Mouse (Mus musculus) layer of hippocampus, postnatal 25 days (tissue): ENCODE data around the gene Myo5c. TPM values are rescaled to one million over a fixed set of nuclear protein-coding genes. Genes with fewer than 3 reads are reported as not detected.

Experiments used
- DNase-seq, 2 experiments: peaks; one replicate each; pipeline ENCODE4 v3.0.0; 2022; ENCODE audit warnings: mixed read lengths in 2 of 2, low spot score in 1 of 2; ENCODE audit errors: extremely low spot score in 1 of 2
- total RNA-seq, 2 experiments: library from RNA; stranded (reverse); gene quantifications; 2 replicates each; pipeline ENCODE4 v1.2.3; 2021

Myo5c gene
- total RNA-seq, 2 experiments from 2014 or later, result 0.49 to 0.54 TPM

GRCm38 (mm10) chr9:75316771-75317170 lies 85.0 kb downstream of the Myo5c start:
- no peak for DNase-seq

- no peak for DNase-seq
Observed at GRCm38 (mm10) chr9:75318196-75318595, 86.4 kb downstream of the Myo5c start.

GRCm38 (mm10) chr9:75319365-75319764 lies 87.5 kb downstream of the Myo5c start:
- DNase-seq, result no peak

- DNase-seq, result no peak
Observed at GRCm38 (mm10) chr9:75322099-75322885, 90.5 kb downstream of the Myo5c start.

GRCm38 (mm10) chr9:75328047-75328446 lies 96.2 kb downstream of the Myo5c start:
- no peak for DNase-seq

GRCm38 (mm10) chr9:75330821-75331220 lies 99.0 kb downstream of the Myo5c start:
- DNase-seq, result no peak

- DNase-seq, result no peak
Observed at GRCm38 (mm10) chr9:75334440-75334839, 102.6 kb downstream of the Myo5c start.

GRCm38 (mm10) chr9:75338016-75338415 lies 106.2 kb downstream of the Myo5c start:
- no peak for DNase-seq

- no peak for DNase-seq
Observed at GRCm38 (mm10) chr9:75342433-75342832, 110.6 kb downstream of the Myo5c start.

GRCm38 (mm10) chr9:75347458-75347857 lies 115.6 kb downstream of the Myo5c start, which contains the start of gene Bcl2l10:
TSS of gene Bcl2l10 (plus strand) at chr9:75347758.
- DNase-seq, result no peak

- DNase-seq, result no peak
Observed at GRCm38 (mm10) chr9:75348066-75348465, 116.2 kb downstream of the Myo5c start.

- no peak for DNase-seq
Observed at GRCm38 (mm10) chr9:75348641-75349040, 116.8 kb downstream of the Myo5c start.

GRCm38 (mm10) chr9:75353094-75353493 lies 121.3 kb downstream of the Myo5c start:
- no peak for DNase-seq

Other genes with a start within 250 kb of the Myo5c start
- gene Arpp19, start 194.4 kb upstream of the Myo5c start, total RNA-seq, result 100 to 1,000 TPM; 171 to 176 TPM
- gene Myo5a, start 161.0 kb upstream of the Myo5c start, total RNA-seq, result 100 to 1,000 TPM; 180 to 206 TPM
- gene Gnb5, start 74.3 kb downstream of the Myo5c start, total RNA-seq, result 100 to 1,000 TPM; 124 to 126 TPM
- gene Bcl2l10, start 115.7 kb downstream of the Myo5c start, total RNA-seq, result under 1 TPM in 1 of 2 experiments, not detected in 1; 0.22 TPM
- gene Mapk6, start 178.0 kb downstream of the Myo5c start, total RNA-seq, result 10 to 100 TPM; 28.4 TPM
- 10 to 100 TPM; 21.7 to 23.3 TPM for gene Leo1, start 209.5 kb downstream of the Myo5c start, total RNA-seq